Mouse (Mus musculus) lung, adult 10 weeks (tissue): ENCODE results near the gene Olfr213. TPM values are rescaled to one million over a fixed set of nuclear protein-coding genes. Genes with fewer than 3 reads are reported as not detected.

Experiments
- polyA plus RNA-seq: library from polyadenylated mRNA; stranded (reverse); fragments of 350-450 nt; fragmentation: Illumina TruSeq; extraction: RNeasy Lipid Tissue Mini Kit (QIAGEN cat#74804); gene quantifications from one replicate; pipeline ENCODE4 v1.2.3, GENCODE M21; 2014; ENCODE audit warnings: low read depth, low replicate concordance; ENCODE audit not compliant: insufficient read depth

Olfr213 gene
- not detected for polyA plus RNA-seq

GRCm38 (mm10) chr6:116538156-116538555 is at the start of gene Olfr213:
Olfr213 (plus strand) TSS chr6:116538456.

GRCm38 (mm10) chr6:116488791-116489190 is 49.5 kb upstream of the Olfr213 start, which contains the start of gene Olfr211:
Olfr211 (plus strand) TSS chr6:116489091.

DNA sequence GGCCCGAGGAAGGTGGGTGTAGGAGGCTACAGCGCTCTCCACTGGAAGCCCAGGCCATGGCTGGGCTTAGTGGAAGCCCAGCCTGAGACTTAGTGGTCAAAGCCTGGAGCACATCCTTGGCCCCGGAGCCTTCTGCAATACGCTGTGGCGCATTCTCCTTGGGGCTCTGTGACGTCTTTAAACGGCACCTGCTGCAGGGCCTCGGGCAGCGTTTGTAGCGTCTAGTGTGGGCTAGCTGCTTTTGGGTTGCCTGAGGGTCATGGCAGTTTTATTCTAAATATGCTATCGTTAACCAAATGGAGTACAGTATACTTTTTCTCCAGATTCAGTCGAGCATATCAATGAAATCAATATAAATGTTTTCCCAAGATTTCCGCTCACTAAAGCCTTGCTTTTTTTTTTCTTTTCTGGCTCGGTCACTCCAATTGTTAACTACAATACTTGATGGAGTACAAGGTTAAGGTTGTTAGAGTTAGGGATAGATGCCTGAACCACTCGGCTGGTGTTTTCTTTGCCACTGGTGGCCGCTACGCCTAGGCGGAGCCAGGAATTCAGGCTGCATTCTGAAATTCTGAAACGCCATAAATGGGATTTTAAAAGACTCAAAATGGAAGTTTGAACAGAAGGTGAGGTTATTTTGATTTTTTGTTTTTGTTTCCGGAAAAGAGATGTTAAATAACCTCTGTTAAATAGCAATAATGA is 31.8 kb upstream of the Olfr213 start, which contains the start of gene Olfr212:
Gene Olfr212 (plus strand): TSS at position 215 of the 702 bp plus-strand sequence.

DNA sequence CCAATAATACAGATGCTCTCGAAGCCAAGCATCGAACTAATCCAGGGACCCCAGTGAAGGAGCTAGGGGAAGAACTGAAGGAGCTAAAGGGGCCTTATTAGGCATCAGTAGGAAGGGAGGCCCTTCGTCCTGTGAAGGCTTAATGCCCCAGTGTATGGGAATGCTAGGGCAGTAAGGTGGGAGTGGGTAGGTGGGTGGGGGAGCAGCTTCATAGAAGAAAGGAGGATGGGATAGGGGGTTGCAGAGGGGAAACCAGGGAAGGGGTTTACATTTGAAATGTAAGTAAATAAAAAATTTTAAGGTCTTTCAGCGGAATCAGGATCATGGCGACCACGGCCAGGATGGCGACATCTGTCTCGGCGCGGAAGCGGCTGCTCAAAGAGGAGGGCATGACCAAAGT is 12.6 kb downstream of the Olfr213 start, which contains the start of gene Gm5580:
Gene Gm5580 (plus strand): TSS at position 301 of the 400 bp plus-strand sequence.

DNA sequence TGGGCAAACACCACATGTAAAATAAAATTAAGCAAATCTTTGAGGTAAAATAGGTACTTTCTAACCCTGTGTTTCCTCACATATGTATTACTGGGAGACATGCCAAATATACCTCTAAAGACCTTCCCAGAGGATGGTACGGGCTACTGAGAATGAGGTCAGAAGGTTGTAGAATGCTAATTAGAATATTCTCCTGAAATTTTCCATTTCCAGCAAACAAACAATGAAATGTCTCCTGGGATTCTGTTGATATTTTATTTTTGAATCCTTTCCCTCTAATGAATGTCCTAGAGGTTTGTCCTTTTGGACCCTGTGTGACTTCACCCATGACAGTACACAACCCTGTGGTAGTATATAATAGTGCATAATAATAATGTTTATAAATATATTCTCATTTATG is 15.7 kb downstream of the Olfr213 start, which contains the start of gene Olfr214:
Gene Olfr214 (plus strand): TSS at position 301 of the 400 bp plus-strand sequence.

GRCm38 (mm10) chr6:116584095-116584494 is 45.8 kb downstream of the Olfr213 start, which contains the start of gene Olfr215:
Olfr215 (minus strand) TSS chr6:116584195.

Other genes with a start within 250 kb of the Olfr213 start
- gene March8, start 200.4 kb upstream of the Olfr213 start, polyA plus RNA-seq: 27.2 TPM
- 9.8 TPM for gene Alox5, start 77.3 kb upstream of the Olfr213 start, polyA plus RNA-seq
- not detected for gene Olfr211, start 49.4 kb upstream of the Olfr213 start, polyA plus RNA-seq
- not detected for gene Olfr212, start 31.9 kb upstream of the Olfr213 start, polyA plus RNA-seq
- gene Gm5580, start 12.7 kb downstream of the Olfr213 start, polyA plus RNA-seq: 0.23 TPM
- not detected for gene Olfr214, start 15.8 kb downstream of the Olfr213 start, polyA plus RNA-seq
- gene Olfr215, start 45.7 kb downstream of the Olfr213 start, polyA plus RNA-seq: not detected
- gene Zfp422, start 90.5 kb downstream of the Olfr213 start, polyA plus RNA-seq: 20.6 TPM
- 51.7 TPM for gene Depp1, start 112.2 kb downstream of the Olfr213 start, polyA plus RNA-seq
- 7.7 TPM for gene Rassf4, start 135.5 kb downstream of the Olfr213 start, polyA plus RNA-seq
- gene Tmem72, start 178.5 kb downstream of the Olfr213 start, polyA plus RNA-seq: not detected